Mouse (Mus musculus) limb, embryonic 14.5 days (tissue): ENCODE results near the gene Cecr2. TPM values are rescaled to one million over a fixed set of nuclear protein-coding genes. Genes with fewer than 3 reads are reported as not detected.

Source experiments
- ATAC-seq: fragments of 200-750 bp; cut with Nextera tagmentation; 2 replicates; pipeline ENCODE4 v1.8.0; 2017; ENCODE audit warnings: low read depth, moderate number of reproducible peaks, moderate TSS enrichment; ENCODE audit not compliant: low FRiP score
- DNase-seq: peaks from one replicate; pipeline ENCODE4 v3.0.0-alpha.2; 2015; ENCODE audit warnings: low spot score
- H3K27ac ChIP-seq: fragments of 300-500 bp; sonication (generic); replicated peaks from 2 replicates; pipeline ENCODE4 v1.5.1; 2014; ENCODE audit warnings: low read depth, mild to moderate bottlenecking, low read length, moderate library complexity, mixed read lengths
- H3K27me3 ChIP-seq: fragments of 300-500 bp; sonication (generic); 2 replicates; pipeline ENCODE4 v1.6.1; 2014; ENCODE audit warnings: low read length, mixed read lengths; ENCODE audit not compliant: control insufficient read depth, insufficient read depth
- H3K36me3 ChIP-seq: fragments of 300-500 bp; sonication (generic); 2 replicates; pipeline ENCODE4 v1.6.1; 2014; ENCODE audit warnings: mild to moderate bottlenecking, low read length, moderate library complexity, mixed read lengths; ENCODE audit not compliant: control insufficient read depth, insufficient read depth
- H3K4me1 ChIP-seq: fragments of 300-500 bp; sonication (generic); 2 replicates; pipeline ENCODE4 v1.6.1; 2014; ENCODE audit warnings: antibody characterized with exemption, low read length, mixed read lengths; ENCODE audit not compliant: control insufficient read depth, insufficient read depth
- H3K4me2 ChIP-seq: fragments of 300-500 bp; sonication (generic); replicated peaks from 2 replicates; pipeline ENCODE4 v1.6.1; 2014; ENCODE audit warnings: low read depth, mild to moderate bottlenecking, low read length, moderate library complexity; ENCODE audit not compliant: severe bottlenecking
- H3K4me3 ChIP-seq: fragments of 300-500 bp; sonication (generic); replicated peaks from 2 replicates; pipeline ENCODE4 v1.5.1; 2014; ENCODE audit warnings: low read length
- H3K9ac ChIP-seq: fragments of 300-500 bp; sonication (generic); 2 replicates; pipeline ENCODE4 v1.6.1; 2014; ENCODE audit warnings: mild to moderate bottlenecking, low read depth, low read length, moderate library complexity; ENCODE audit not compliant: severe bottlenecking
- H3K9me3 ChIP-seq: fragments of 300-500 bp; sonication (generic); 2 replicates; pipeline ENCODE4 v1.6.1; 2016; ENCODE audit warnings: low read length; ENCODE audit not compliant: control insufficient read depth
- POLR2A ChIP-seq: fragments of 200-500 bp; IDR thresholded peaks from 2 replicates; pipeline ENCODE4 v1.8.0; 2012; ENCODE audit warnings: inconsistent platforms, mild to moderate bottlenecking, moderate library complexity, borderline replicate concordance; ENCODE audit not compliant: insufficient read depth, insufficient read length; ENCODE audit errors: extremely low read depth
- WGBS: fragments of 180-500 bp; shearing (Covaris S2); extraction: QIAGEN DNeasy Blood & Tissue Kit; methylation state at CpG from one replicate; pipeline ENCODE4 v1.1.7; 2014; 5-methylcytosine and 5-hydroxymethylcytosine counted together
- polyA plus RNA-seq, 2 experiments: library from polyadenylated mRNA; depleted of rRNA in 1 of 2; stranded (reverse) in 1 of 2; unstranded in 1 of 2; fragments of >200 nt; fragmentation: Nextera tagmentation in 1 of 2; extraction: Ambion mirVana in 1 of 2; gene quantifications; 2 replicates each; pipeline versions ENCODE4 v1.2.1 to v1.2.3; 2012 to 2014

Gene Cecr2
- polyA plus RNA-seq, 2 experiments, result 4.1 to 4.8 TPM

DNA sequence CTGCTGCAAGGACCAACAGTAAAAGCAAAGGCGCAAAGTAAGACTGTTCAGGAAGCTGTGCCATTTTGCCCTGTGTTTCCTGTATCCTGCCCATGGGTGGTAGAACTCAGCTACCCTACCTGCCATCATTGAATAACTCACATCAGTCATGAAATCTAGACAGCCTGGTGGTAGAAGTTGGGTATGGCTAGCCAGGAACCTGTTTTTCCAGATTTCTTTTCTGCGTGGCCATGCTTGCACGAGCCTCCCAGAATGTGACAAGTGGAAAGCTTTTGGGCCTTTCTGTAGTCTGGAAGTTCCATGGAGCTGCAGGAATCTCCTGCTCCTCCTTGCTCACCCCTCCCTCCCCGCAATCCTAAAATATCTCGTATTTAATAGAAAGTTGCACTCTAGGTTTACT lies 49.1 kb downstream of the Cecr2 start:
- peak; percentile 23 for DNase-seq
- Histone ChIP-seq H3K4me3 (no peak overlapping the region), H3K36me3 (no peaks in the 10 kb centered on the region), H3K9me3 (no peaks in the 10 kb centered on the region), H3K9ac (no peak overlapping the region), H3K27ac (no peak overlapping the region), H3K4me1 (no peaks in the 10 kb centered on the region), H3K27me3 (no peaks in the 10 kb centered on the region), H3K4me2 (no peak overlapping the region)
- no peak for TF ChIP-seq POLR2A
- no peak for ATAC-seq
- 61% methylated on average over 5 of the region's 5 CpGs for WGBS

DNA sequence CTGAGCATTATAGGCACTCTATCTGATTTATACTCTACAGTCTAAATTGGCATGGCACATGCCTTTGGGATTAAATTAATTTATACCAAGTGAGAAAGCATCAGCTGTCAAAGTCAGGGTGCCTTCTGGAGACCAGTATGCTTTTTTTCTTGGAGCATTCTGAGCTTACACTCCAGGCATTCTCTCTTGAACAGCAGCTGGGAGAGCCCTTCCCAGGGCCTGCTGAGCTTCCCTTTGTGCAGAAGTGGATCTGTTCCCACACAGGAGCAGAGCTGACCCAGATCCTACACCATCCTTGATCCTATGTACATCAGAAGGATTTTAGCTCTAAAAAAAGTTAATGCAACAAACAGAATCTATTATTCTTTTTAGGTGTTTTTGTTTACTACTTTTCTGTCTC lies 49.7 kb downstream of the Cecr2 start:
- Histone ChIP-seq H3K4me1 (no peaks in the 10 kb centered on the region), H3K27ac (no peak overlapping the region), H3K9ac (no peak overlapping the region), H3K36me3 (no peaks in the 10 kb centered on the region), H3K4me3 (no peak overlapping the region), H3K9me3 (no peaks in the 10 kb centered on the region), H3K27me3 (no peaks in the 10 kb centered on the region), H3K4me2 (no peak overlapping the region)
- ATAC-seq, result peak; percentile 37; the same call in 1 of the 2 replicates
- TF ChIP-seq POLR2A, result no peak
- peak; percentile 29 for DNase-seq

GRCm38 (mm10) chr6:120716531-120716984 lies 50.4 kb downstream of the Cecr2 start:
- H3K9me3 ChIP-seq, result no peaks in the 10 kb centered on the region
- no peaks in the 10 kb centered on the region for H3K4me1 ChIP-seq
- no peak for DNase-seq
- no peaks in the 10 kb centered on the region for H3K36me3 ChIP-seq
- H3K27ac ChIP-seq, result 0 out of 2 replicates have a peak overlapping the region, but pooled peaks have one; percentile 33
- no peak overlapping the region for H3K9ac ChIP-seq
- no peak for TF ChIP-seq POLR2A
- no peaks in the 10 kb centered on the region for H3K27me3 ChIP-seq
- H3K4me2 ChIP-seq, result no peak overlapping the region
- H3K4me3 ChIP-seq, result no peak overlapping the region
- ATAC-seq, result no peak
- WGBS, result 7% methylated on average over 4 of the region's 4 CpGs

GRCm38 (mm10) chr6:120725986-120726385 lies 59.8 kb downstream of the Cecr2 start:
- ATAC-seq (no peak), DNase-seq (peak; percentile 27)
- Histone ChIP-seq H3K9ac (no peak overlapping the region), H3K4me3 (no peak overlapping the region), H3K36me3 (no peaks in the 10 kb centered on the region), H3K4me2 (no peak overlapping the region), H3K9me3 (no peaks in the 10 kb centered on the region), H3K27me3 (no peaks in the 10 kb centered on the region), H3K4me1 (no peaks in the 10 kb centered on the region), H3K27ac (no peak overlapping the region)
- TF ChIP-seq POLR2A, result no peak
- WGBS, result 62% methylated on average over 2 of the region's 2 CpGs

DNA sequence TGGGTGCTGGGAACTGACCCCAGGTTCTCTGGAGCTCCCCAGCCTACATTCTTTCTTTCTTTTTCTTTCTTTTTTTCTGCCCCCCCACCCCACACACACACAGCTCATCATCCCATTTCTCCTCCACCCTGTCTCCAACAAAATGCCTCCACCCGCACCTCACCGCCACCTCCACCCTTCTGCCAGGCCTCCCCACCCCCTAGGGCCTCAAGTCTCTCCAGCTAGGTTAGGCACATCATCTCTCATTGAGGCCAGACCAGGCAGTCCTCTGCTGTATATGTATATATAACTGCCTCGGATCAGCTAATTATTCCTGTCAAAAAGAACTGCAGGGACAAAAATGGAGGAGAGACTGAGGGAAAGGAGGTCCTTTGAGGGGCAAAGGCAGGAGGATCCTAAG lies 69.8 kb downstream of the Cecr2 start:
- Histone ChIP-seq H3K4me1 (no peaks in the 10 kb centered on the region), H3K27me3 (no peaks in the 10 kb centered on the region), H3K4me2 (no peak overlapping the region), H3K27ac (no peak overlapping the region), H3K9me3 (no peaks in the 10 kb centered on the region), H3K4me3 (no peak overlapping the region), H3K9ac (no peak overlapping the region), H3K36me3 (peaks cover 7% of the 10 kb centered on the region; the same call in 1 of the 2 replicates)
- TF ChIP-seq POLR2A, result no peak
- DNase-seq (no peak), ATAC-seq (no peak)
- WGBS, result 88% methylated on average over 3 of the region's 3 CpGs

GRCm38 (mm10) chr6:120736566-120736965 lies 70.4 kb downstream of the Cecr2 start:
- DNase-seq, result peak; percentile 75
- WGBS, result 74% methylated on average over 3 of the region's 3 CpGs
- ATAC-seq, result peak; percentile 55; the same call in 1 of the 2 replicates
- H3K4me3 ChIP-seq, result no peak overlapping the region
- no peaks in the 10 kb centered on the region for H3K27me3 ChIP-seq
- peaks cover 7% of the 10 kb centered on the region; the same call in 1 of the 2 replicates for H3K36me3 ChIP-seq
- H3K9ac ChIP-seq, result no peak overlapping the region
- no peak for TF ChIP-seq POLR2A
- H3K4me1 ChIP-seq, result no peaks in the 10 kb centered on the region
- no peaks in the 10 kb centered on the region for H3K9me3 ChIP-seq
- H3K27ac ChIP-seq, result no peak overlapping the region
- no peak overlapping the region for H3K4me2 ChIP-seq
